Mouse (Mus musculus) stomach, embryonic 16.5 days (tissue): ENCODE results near the gene Osbpl3. TPM values are rescaled to one million over a fixed set of nuclear protein-coding genes. Genes with fewer than 3 reads are reported as not detected.
A peak's percentile ranks its signal among the peaks of the same experiment; 100 is the strongest.

Source experiments
- ATAC-seq: fragments of 200-750 bp; cut with Nextera tagmentation; 2 replicates; pipeline ENCODE4 v1.8.0; 2017; ENCODE audit warnings: moderate number of reproducible peaks, moderate TSS enrichment; ENCODE audit not compliant: insufficient read depth, low FRiP score
- H3K27ac ChIP-seq: fragments of 300-500 bp; sonication (generic); 2 replicates; pipeline ENCODE4 v1.5.1; 2014; ENCODE audit warnings: low read length
- H3K27me3 ChIP-seq: fragments of 300-500 bp; sonication (generic); 2 replicates; pipeline ENCODE4 v1.6.1; 2014; ENCODE audit warnings: low read length, control low read depth, mixed read lengths; ENCODE audit not compliant: control insufficient read depth, insufficient read depth
- H3K36me3 ChIP-seq: fragments of 300-500 bp; sonication (generic); 2 replicates; pipeline ENCODE4 v1.6.1; 2014; ENCODE audit warnings: low read length; ENCODE audit not compliant: control insufficient read depth, insufficient read depth
- H3K4me1 ChIP-seq: fragments of 300-500 bp; sonication (generic); 2 replicates; pipeline ENCODE4 v1.6.1; 2014; ENCODE audit warnings: low read length, control low read depth, mixed read lengths; ENCODE audit not compliant: control insufficient read depth, insufficient read depth
- H3K4me2 ChIP-seq: fragments of 300-500 bp; sonication (generic); 2 replicates; pipeline ENCODE4 v1.6.1; 2014; ENCODE audit warnings: low read depth, low read length, mixed read lengths
- H3K4me3 ChIP-seq: fragments of 300-500 bp; sonication (generic); replicated peaks from 2 replicates; pipeline ENCODE4 v1.5.1; 2014; ENCODE audit warnings: mild to moderate bottlenecking, low read length
- H3K9ac ChIP-seq: fragments of 300-500 bp; sonication (generic); 2 replicates; pipeline ENCODE4 v1.6.1; 2014; ENCODE audit warnings: low read length
- H3K9me3 ChIP-seq: fragments of 300-500 bp; sonication (generic); replicated peaks from 2 replicates; pipeline ENCODE4 v1.6.1; 2016; ENCODE audit warnings: low read length, control low read depth; ENCODE audit not compliant: control insufficient read depth
- WGBS: fragments of 180-500 bp; shearing (Covaris S2); extraction: QIAGEN DNeasy Blood & Tissue Kit; methylation state at CpG from one replicate; pipeline ENCODE4 v1.1.7; 2014; 5-methylcytosine and 5-hydroxymethylcytosine counted together
- polyA plus RNA-seq: library from polyadenylated mRNA; unstranded; fragments of >200 nt; fragmentation: Nextera tagmentation; extraction: Ambion mirVana; gene quantifications from 2 replicates; pipeline ENCODE4 v1.2.1, GENCODE M21; 2015

Osbpl3 gene
- polyA plus RNA-seq, 1 experiment from 2014 or later, result 15.5 TPM

DNA sequence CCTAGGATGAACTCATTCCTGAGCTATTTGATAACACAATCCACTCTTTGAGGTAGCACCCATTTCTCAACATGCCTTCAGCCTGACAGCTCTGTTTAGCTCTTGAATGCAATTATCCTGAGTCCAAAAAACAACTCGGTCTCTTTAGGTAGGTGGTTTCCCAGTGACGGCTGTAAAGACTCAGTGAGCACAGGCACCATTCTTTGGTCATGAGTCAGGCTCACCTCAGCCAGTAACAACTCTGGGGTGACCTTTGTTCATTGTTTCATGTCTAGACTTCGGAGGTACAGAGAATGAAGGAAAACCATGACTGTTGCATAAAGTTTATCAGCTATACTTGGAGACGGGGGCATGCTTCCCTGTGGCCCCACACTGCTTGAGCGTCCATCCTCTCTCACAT is 65.7 kb downstream of the Osbpl3 start:
- H3K36me3 ChIP-seq, result no peaks in the 10 kb centered on the region
- H3K4me1 ChIP-seq, result peaks cover 4% of the 10 kb centered on the region; the same call in 1 of the 2 replicates
- WGBS, result 52% methylated on average over 5 of the region's 5 CpGs
- no peak overlapping the region for H3K4me3 ChIP-seq
- H3K9me3 ChIP-seq, result no peaks in the 10 kb centered on the region
- H3K9ac ChIP-seq, result no peak overlapping the region
- H3K4me2 ChIP-seq, result no peak overlapping the region
- peak; percentile 72; the same call in 1 of the 2 replicates for ATAC-seq
- H3K27ac ChIP-seq, result no peak overlapping the region
- no peaks in the 10 kb centered on the region for H3K27me3 ChIP-seq

DNA sequence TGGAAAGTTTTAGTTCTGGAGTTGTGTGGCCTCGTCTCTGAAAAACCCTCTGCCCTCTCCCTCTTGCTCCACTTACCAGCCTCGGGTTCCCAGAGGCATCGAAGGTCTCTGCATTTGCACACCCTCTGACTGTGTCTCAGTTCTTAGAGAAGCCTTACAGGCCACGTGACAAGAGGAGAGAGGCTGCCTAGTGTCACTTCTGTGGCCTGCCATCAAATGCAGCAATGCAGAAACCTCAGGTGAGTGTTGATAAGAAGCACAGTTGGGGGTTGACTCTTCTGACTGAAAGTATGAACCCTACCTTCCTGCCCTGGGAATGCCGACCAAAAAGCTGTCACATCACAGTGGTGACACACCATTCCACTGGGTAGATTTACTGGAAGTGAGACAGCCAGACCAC is 68.4 kb downstream of the Osbpl3 start:
- WGBS, result 50% methylated on average over 5 of the region's 5 CpGs
- Histone ChIP-seq H3K4me1 (0 out of 2 replicates have a peak, but pooled peaks cover 3% of the 10 kb centered on the region), H3K4me2 (no peak overlapping the region), H3K9ac (no peak overlapping the region), H3K27ac (no peak overlapping the region), H3K9me3 (no peaks in the 10 kb centered on the region), H3K27me3 (no peaks in the 10 kb centered on the region), H3K4me3 (no peak overlapping the region), H3K36me3 (no peaks in the 10 kb centered on the region)
- no peak for ATAC-seq

DNA sequence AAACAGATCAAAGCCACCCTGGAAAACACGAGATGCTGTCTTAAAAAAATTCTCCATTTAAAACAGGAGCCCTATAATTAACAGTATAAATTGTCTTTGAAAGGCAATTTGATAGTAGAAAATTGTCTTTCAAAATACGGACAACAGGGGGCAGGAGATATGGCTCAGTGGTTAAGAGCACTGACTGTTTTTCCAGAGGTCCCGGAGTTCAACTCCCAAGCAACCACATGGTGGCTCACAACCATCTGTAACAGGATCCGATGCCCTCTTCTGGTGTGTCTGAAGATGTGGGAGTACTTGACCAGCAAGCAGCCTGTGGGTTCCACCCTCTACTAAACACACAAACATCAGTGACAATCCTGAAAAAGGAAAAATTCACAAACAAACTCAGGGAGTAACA is 69.5 kb downstream of the Osbpl3 start:
- Histone ChIP-seq H3K27me3 (no peaks in the 10 kb centered on the region), H3K9me3 (no peaks in the 10 kb centered on the region), H3K36me3 (no peaks in the 10 kb centered on the region), H3K4me2 (no peak overlapping the region), H3K4me3 (no peak overlapping the region), H3K9ac (no peak overlapping the region), H3K27ac (no peak overlapping the region), H3K4me1 (peaks cover 6% of the 10 kb centered on the region; the same call in 1 of the 2 replicates)
- 87% methylated on average over 4 of the region's 4 CpGs for WGBS
- no peak for ATAC-seq

DNA sequence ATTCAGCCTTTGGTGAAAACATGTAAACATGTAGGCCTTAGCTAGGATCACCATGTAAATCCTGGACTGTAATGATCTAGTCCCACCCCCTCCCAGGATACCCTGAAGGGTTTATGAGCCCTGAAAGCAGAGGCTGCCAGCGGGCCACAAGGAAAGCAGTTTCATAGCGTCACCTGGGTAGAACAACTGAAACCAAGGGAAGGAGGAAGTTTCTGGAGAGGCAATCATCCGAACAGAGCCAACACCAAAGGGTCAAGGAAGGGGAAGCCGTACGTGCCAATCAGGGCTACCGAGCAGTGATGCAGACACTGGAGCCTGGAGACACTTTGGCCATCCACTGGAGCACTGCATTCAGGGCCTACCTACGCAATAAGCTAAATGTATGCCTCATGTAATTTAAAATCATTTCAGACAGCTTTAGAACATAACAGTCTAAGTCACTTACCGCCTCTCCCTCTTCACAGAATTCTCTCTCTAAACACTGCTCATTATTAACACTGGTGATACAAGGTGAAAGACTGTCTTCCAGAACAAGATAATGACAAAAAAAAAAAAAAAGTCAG is 70.5 kb downstream of the Osbpl3 start:
- H3K9ac ChIP-seq, result no peak overlapping the region
- H3K27ac ChIP-seq, result no peak overlapping the region
- H3K27me3 ChIP-seq, result no peaks in the 10 kb centered on the region
- no peak for ATAC-seq
- WGBS, result 88% methylated on average over 8 of the region's 8 CpGs
- peaks cover 12% of the 10 kb centered on the region for H3K4me1 ChIP-seq
- no peak overlapping the region for H3K4me2 ChIP-seq
- H3K36me3 ChIP-seq, result no peaks in the 10 kb centered on the region
- H3K9me3 ChIP-seq, result no peaks in the 10 kb centered on the region
- no peak overlapping the region for H3K4me3 ChIP-seq

DNA sequence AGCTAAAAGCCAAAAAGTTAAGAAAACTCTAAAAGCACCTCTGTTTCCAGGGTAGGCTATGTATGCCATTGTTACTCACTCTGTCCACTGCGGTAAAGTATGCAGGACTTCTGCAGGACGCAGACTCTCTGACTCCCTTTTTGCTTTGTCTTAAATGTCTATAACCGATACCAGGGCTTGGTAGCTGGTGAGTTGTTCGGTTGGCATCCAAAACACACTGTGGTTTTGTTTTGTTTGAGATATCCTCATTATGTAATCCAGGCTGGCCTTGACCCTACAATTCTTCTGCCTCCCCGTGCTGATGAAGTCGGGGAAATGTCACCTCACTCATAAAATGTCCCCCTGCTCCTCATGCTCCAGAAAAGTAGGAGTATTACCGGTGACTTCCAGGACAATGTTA is 73.3 kb downstream of the Osbpl3 start:
- no peak overlapping the region for H3K4me3 ChIP-seq
- no peaks in the 10 kb centered on the region for H3K36me3 ChIP-seq
- peak overlapping the region; percentile 50 for H3K4me2 ChIP-seq
- no peaks in the 10 kb centered on the region for H3K9me3 ChIP-seq
- H3K9ac ChIP-seq, result 0 out of 2 replicates have a peak overlapping the region, but pooled peaks have one; percentile 18
- ATAC-seq, result no peak
- peaks cover 29% of the 10 kb centered on the region for H3K4me1 ChIP-seq
- no peaks in the 10 kb centered on the region for H3K27me3 ChIP-seq
- H3K27ac ChIP-seq, result peak overlapping the region; percentile 92
- WGBS, result 76% methylated on average over 7 of the region's 7 CpGs

DNA sequence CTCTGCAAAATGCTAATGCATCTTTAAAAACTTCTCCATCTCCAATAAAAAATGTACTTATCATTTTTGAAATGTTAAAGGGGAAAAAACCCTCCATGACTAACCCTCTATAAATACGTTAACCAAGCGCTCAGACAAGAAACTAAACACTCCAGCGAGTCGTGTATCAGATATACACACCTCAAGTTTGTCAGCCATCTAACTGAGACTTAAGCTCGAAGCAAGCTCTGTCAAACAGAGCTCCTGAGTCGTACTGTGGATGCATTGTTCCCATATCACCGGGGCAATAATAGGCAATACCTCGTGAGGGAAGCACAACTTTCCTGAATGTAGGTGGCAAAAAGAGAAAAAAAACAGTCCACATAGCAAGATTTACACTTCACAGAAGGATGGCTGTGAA is 73.8 kb downstream of the Osbpl3 start:
- H3K9ac ChIP-seq, result 0 out of 2 replicates have a peak overlapping the region, but pooled peaks have one; percentile 33
- H3K4me1 ChIP-seq, result peaks cover 29% of the 10 kb centered on the region
- no peak for ATAC-seq
- 27% methylated on average over 8 of the region's 8 CpGs for WGBS
- peak overlapping the region; percentile 92 for H3K27ac ChIP-seq
- no peaks in the 10 kb centered on the region for H3K36me3 ChIP-seq
- H3K4me3 ChIP-seq, result peak overlapping the region; percentile 32
- no peaks in the 10 kb centered on the region for H3K27me3 ChIP-seq
- peak overlapping the region; percentile 50 for H3K4me2 ChIP-seq
- no peaks in the 10 kb centered on the region for H3K9me3 ChIP-seq

DNA sequence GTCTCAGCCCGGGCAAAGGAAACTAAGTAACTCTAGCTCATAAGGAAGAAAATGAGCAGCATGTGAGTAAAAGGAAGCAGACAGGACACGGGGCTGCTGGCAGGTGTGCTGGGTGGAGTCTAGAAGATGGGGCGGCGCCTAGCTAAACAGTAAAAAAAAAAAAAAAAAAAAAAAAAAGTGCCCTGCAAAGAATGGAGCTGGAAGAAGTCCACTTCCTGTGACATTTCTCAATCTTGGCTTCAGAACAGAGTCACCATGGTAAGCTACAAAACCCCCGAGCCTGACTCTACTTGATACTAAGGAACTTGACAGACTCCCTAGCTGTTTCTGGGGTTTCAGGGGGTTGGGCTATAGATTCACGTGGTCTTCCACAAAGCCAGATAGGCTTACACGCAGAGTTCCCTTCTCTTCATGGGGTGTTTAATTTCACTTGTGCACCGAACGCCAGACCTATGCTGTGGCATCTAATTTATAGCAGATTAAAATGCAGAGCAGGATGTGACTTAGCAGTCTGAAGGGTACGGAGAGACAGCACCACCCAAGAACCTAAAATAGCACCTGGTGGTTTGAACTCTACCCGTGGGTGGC is 74.4 kb downstream of the Osbpl3 start:
- Histone ChIP-seq H3K9ac (0 out of 2 replicates have a peak overlapping the region, but pooled peaks have one; percentile 33), H3K4me3 (peak overlapping the region; percentile 32)
- ATAC-seq, result peak; percentile 76; the same call in 1 of the 2 replicates

DNA sequence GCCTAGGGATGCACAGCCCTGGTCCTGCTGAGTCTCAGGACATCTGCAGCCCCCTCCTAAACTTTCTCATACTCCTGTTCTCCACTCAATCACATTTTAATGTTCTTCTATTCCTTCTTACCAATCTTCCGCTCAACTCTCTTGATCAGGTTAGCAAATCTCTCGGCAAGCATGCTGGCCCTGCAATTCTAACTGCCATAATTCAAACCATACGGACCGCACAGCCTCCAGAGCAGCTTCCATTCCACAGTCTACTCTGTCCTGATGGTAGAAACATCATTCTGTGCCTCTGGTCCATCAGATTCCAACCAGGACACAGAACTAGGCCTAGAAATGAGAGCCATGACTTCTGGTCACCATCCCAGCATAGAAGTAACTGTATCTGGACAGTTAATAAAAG is 76.3 kb downstream of the Osbpl3 start:
- Histone ChIP-seq H3K4me2 (no peak overlapping the region), H3K9me3 (no peaks in the 10 kb centered on the region), H3K4me3 (no peak overlapping the region), H3K27me3 (no peaks in the 10 kb centered on the region), H3K27ac (no peak overlapping the region), H3K36me3 (no peaks in the 10 kb centered on the region), H3K9ac (no peak overlapping the region), H3K4me1 (peaks cover 35% of the 10 kb centered on the region)
- ATAC-seq, result no peak
- WGBS, result 90% methylated on average over 4 of the region's 4 CpGs

More for the DNA sequence above, 74.4 kb downstream of the Osbpl3 start:
- Histone ChIP-seq H3K36me3 (no peaks in the 10 kb centered on the region), H3K27me3 (no peaks in the 10 kb centered on the region), H3K9me3 (no peaks in the 10 kb centered on the region), H3K4me2 (peak overlapping the region; percentile 50), H3K27ac (peak overlapping the region; percentile 92), H3K4me1 (peaks cover 29% of the 10 kb centered on the region)
- WGBS, result 19% methylated on average over 11 of the region's 11 CpGs

DNA sequence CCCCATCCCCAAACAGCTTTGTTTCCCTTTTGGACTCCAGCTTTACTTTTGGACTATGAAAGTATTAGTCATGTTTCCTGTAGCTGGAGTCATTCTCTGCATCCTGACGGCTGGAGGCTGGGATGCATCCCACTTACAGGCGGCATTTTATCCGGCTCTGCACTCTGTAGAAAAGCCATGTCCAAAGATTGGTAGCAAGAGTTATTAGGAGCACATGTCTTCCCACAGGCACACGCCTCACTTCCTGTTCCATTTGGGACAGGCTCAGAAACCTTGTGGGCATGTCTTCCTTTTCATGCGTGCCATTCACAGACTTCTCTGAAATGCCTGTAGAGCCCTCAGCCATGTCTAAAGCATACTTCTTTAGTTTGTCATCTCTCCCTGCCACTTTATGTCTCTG is 76.9 kb downstream of the Osbpl3 start:
- WGBS, result 61% methylated on average over 5 of the region's 5 CpGs
- H3K4me2 ChIP-seq, result no peak overlapping the region
- ATAC-seq, result no peak
- H3K9me3 ChIP-seq, result no peaks in the 10 kb centered on the region
- H3K9ac ChIP-seq, result no peak overlapping the region
- H3K4me3 ChIP-seq, result no peak overlapping the region
- peak overlapping the region; percentile 84 for H3K27ac ChIP-seq
- H3K4me1 ChIP-seq, result peaks cover 35% of the 10 kb centered on the region
- no peaks in the 10 kb centered on the region for H3K36me3 ChIP-seq
- H3K27me3 ChIP-seq, result no peaks in the 10 kb centered on the region
